Mouse (Mus musculus) lung, postnatal 0 days (tissue): ENCODE data around the gene Fam177a.
"Not testable (repeated sequence)": the region's sequence is repeated elsewhere in the genome, so short reads cannot be mapped to it uniquely, and the experiment has no call there.

ENCODE experiments used
- CTCF ChIP-seq: IDR thresholded peaks from 2 replicates; pipeline ENCODE4 v1.5.1; 2016; ENCODE audit warnings: antibody characterized with exemption, mild to moderate bottlenecking
- EP300 ChIP-seq: IDR thresholded peaks from 2 replicates; pipeline ENCODE4 v1.6.1; 2016; ENCODE audit warnings: antibody characterized with exemption, mild to moderate bottlenecking, control low read depth

- TF ChIP-seq EP300, CTCF: not testable (repeated sequence)
Measured at GRCm38 (mm10) chr12:55124242-55124641, at the start of gene Fam177a.
